Mouse (Mus musculus): ENCODE results near the gene Cyp8b1.

DNA sequence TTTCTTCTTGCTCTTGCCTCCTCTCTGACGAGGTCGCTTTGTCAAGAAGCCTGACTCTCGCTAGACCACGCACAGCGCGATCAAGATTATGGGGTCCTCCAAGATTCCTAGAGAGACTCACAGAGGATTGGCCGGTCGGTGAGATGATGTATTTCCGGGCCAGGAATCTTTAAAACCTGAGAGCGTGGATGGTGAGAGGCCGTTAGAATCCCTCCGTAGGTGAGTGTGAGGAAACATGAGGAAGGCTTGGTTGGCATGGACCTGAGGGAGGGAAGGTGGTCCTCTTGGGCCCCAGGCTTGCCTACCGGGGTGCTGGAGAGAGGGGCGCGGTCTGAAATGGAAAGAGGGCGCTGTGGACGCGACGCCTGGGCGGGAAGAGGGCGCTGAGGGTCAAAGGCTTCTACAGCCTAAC is 21.8 kb upstream of the Cyp8b1 start:
- TF ChIP-seq CTCF (IDR thresholded peaks at IDR 0.05) (no peak), POLR2A (IDR thresholded peaks at IDR 0.05; ENCODE audit: insufficient read depth, low read depth, low read length) (no peak), EP300 (IDR thresholded peaks at IDR 0.05; ENCODE audit: insufficient read depth, low read depth, low read length) (no peak)

All from heart, adult 2 months (tissue).